ENCODE assay signal across 1 mouse cellular context in the genomic region with DNA sequence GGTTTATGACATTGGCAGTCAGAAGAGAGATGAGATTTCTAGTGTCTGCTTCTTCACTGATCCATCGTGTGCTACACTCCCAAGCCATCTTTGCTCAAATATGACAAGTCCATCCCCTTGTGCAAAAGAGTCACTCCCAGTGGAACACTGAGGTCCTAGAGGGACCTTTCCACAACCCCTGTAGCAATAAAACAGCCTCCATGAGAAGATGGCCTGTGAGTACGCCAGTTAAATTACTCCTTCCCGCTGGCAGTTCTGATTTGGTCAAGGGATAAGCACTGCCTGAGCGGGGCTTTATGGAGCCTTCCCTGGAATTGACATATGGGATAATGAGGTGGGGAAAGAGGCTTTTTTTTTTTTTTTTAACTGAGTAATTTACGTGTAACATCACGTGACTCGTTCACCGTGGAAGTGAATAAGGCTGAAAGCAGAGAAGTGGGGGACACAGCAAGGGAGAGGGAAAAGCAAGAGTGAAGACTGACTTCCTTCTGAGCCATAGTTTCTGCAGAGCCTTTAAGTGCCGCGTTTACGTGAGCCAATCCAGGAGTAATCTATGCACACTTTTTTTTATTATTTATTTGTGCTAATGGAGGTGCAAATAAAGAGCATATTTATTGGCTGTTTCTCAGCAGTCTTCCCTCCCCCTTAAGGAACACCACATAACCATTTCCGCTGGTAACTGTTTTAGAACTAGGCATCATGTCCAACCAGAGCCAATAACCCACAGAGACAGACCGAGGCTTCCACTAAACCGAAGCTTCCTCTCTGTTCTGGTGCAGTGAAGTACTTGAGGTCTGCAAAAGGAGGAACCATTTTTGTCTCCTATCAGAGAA.
TF ChIP-seq lines count a peak whose summit lies in the region.

A gene (minus strand): TSS at position 102 of the 833 bp plus-strand sequence.

TF ChIP-seq in MEL, 35 proteins besides CTCF, POLR2A, EP300 and RAD21 (continued from another document):
- TF ChIP-seq ZC3H11A (IDR thresholded peaks at IDR 0.05; ENCODE audit: low read depth, low read length) (no peak), MYC (IDR thresholded peaks at IDR 0.05; ENCODE audit: low read depth, low read length) (peak; percentile 61; the same call in 1 of the 2 replicates), CHD1 (IDR thresholded peaks at IDR 0.05; ENCODE audit: low read depth, low read length) (peak; percentile 88; the same call in 1 of the 2 replicates), SMC3 (IDR thresholded peaks at IDR 0.05; ENCODE audit: low read depth, low read length) (no peak), POLR2AphosphoS5 (IDR thresholded peaks at IDR 0.05; ENCODE audit: borderline replicate concordance, low read depth, low read length) (peak; percentile 28; the same call in 1 of the 2 replicates), GATA1 (IDR thresholded peaks at IDR 0.05; ENCODE audit: low read depth, low read length) (no peak), HCFC1 (IDR thresholded peaks at IDR 0.05; ENCODE audit: low read depth, low read length) (peak; percentile 74), SIN3A (IDR thresholded peaks at IDR 0.05; ENCODE audit: low read length) (peak; percentile 71), NRF1 (IDR thresholded peaks at IDR 0.05; ENCODE audit: insufficient read depth, low read depth, low read length, poor library complexity, severe bottlenecking) (no peak), MEF2A (IDR thresholded peaks at IDR 0.05; ENCODE audit: extremely low read depth, insufficient replicate concordance, low read depth, low read length, poor library complexity, severe bottlenecking) (no peak), ETS1 (IDR thresholded peaks at IDR 0.05; ENCODE audit: low read depth, low read length) (peak; percentile 39), JUND (IDR thresholded peaks at IDR 0.05; ENCODE audit: low read depth, low read length) (no peak), MYB (IDR thresholded peaks at IDR 0.05; ENCODE audit: low read depth, low read length) (no peak), BHLHE40 (IDR thresholded peaks at IDR 0.05; ENCODE audit: borderline replicate concordance, low read depth, low read length) (peak; percentile 74), TAL1 (IDR thresholded peaks at IDR 0.05; ENCODE audit: low read length) (no peak), MAX (IDR thresholded peaks at IDR 0.05; ENCODE audit: low read length) (peak; percentile 77), TCF12 (IDR thresholded peaks at IDR 0.05; ENCODE audit: low read depth, low read length) (peak; percentile 15), UBTF (IDR thresholded peaks at IDR 0.05; ENCODE audit: borderline replicate concordance, insufficient read depth, low read depth, low read length) (no peak), RCOR1 (IDR thresholded peaks at IDR 0.05; ENCODE audit: low read depth, low read length) (no peak), ZNF384 (IDR thresholded peaks at IDR 0.05; ENCODE audit: low read depth, low read length) (peak; percentile 95), TBP (IDR thresholded peaks at IDR 0.05; ENCODE audit: low read depth, low read length) (peak; percentile 79), USF1 (IDR thresholded peaks at IDR 0.05; ENCODE audit: low read depth, low read length) (peak; percentile 95), E2F4 (IDR thresholded peaks at IDR 0.05; ENCODE audit: borderline replicate concordance, low read depth, low read length) (no peak), MXI1 (IDR thresholded peaks at IDR 0.05; ENCODE audit: low read depth, low read length) (peak; percentile 56), ZMIZ1 (IDR thresholded peaks at IDR 0.05; ENCODE audit: low read depth, low read length) (peak; percentile 71), MAFK (IDR thresholded peaks at IDR 0.05; ENCODE audit: borderline replicate concordance, low read depth, low read length) (no peak), KAT2A (conservative IDR thresholded peaks at IDR 0.05; ENCODE audit: low read depth, low read length) (no peak; the same call in 1 of the 2 replicates), ZKSCAN1 (IDR thresholded peaks at IDR 0.05; ENCODE audit: low read depth, low read length) (0 out of 2 replicates have a peak, but pooled peaks have one; percentile 35), GABPA (IDR thresholded peaks at IDR 0.05; ENCODE audit: low read depth, low read length) (no peak), MAZ (IDR thresholded peaks at IDR 0.05; ENCODE audit: low read depth, low read length) (peak; percentile 12; the same call in 1 of the 2 replicates), USF2 (IDR thresholded peaks at IDR 0.05; ENCODE audit: borderline replicate concordance in 1 of 2, insufficient read depth in 1 of 2, low read depth in 1 of 2, low read length in 2 of 2) (peak in 1 of 2 experiments; percentile 82; a peak in 3 of 4 replicates), NELFE (IDR thresholded peaks at IDR 0.05; ENCODE audit: low read depth, low read length) (peak; percentile 69), CHD2 (IDR thresholded peaks at IDR 0.05; ENCODE audit: low read length) (peak; percentile 8; the same call in 1 of the 2 replicates), POLR2AphosphoS2 (IDR thresholded peaks at IDR 0.05; ENCODE audit: low read length) (no peak)
